Mouse (Mus musculus): Measurements from ENCODE around the gene Mdm4.

DNA sequence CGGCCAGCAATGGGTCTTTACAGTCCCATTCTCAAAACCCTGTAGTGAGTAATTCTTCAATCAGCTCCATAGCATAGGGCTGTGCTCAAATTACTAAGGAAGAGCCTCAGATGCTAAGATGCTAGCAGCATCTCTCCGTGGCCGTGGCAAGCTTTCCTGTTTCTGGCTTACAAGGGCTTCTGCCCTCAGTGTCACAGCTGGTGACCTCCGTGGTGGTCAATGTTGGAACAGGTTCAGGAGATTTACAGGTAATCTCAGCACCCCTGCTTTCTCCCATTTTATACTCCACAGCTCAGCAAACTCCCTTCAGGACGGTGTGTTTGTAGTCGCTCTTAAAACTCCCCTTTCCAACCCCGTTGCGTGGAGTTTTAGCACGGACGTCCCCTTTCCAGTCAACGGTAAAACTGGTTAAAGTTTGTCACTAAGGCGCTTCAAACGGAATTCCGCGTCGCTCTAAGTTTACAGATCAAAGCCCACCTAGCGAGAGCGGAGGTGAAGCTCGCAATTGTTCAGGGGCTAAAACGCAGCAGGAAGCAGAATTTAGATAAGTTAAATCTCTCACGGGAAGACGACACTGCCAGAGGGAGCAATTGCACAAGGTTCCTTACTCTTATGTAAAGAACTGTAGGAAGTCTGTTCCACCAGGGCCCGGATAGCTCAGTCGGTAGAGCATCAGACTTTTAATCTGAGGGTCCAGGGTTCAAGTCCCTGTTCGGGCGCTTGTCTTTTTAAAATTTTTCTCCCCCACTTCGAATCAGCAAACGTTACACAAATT, 3.1 kb upstream of the Mdm4 start:
- TF ChIP-seq HCFC1 (IDR thresholded peaks at IDR 0.05; ENCODE audit: borderline replicate concordance, insufficient read depth, low read length) (0 out of 2 replicates have a peak, but pooled peaks have one; percentile 30), MAFK (IDR thresholded peaks at IDR 0.05; ENCODE audit: insufficient read depth, low read depth, low read length) (peak; percentile 73; the same call in 1 of the 2 replicates), ZNF384 (IDR thresholded peaks at IDR 0.05; ENCODE audit: low read depth, low read length) (no peak)

Measured in ES-E14 (cell line).